Mouse (Mus musculus) heart, embryonic 16.5 days (tissue): Measurements from ENCODE around the gene Rwdd2a. TPM values are rescaled to one million over a fixed set of nuclear protein-coding genes. Genes with fewer than 3 reads are reported as not detected.

Experiments used
- ATAC-seq: fragments of 200-750 bp; cut with Nextera tagmentation; replicated peaks from 2 replicates; pipeline ENCODE4 v1.8.0; 2017; ENCODE audit warnings: moderate number of reproducible peaks; ENCODE audit not compliant: insufficient read depth, low FRiP score; ENCODE audit errors: extremely low read depth
- H3K27ac ChIP-seq: fragments of 300-500 bp; sonication (generic); 2 replicates; pipeline ENCODE4 v1.5.1; 2014; ENCODE audit warnings: mild to moderate bottlenecking, low read length, control low read depth, moderate library complexity
- H3K27me3 ChIP-seq: fragments of 300-500 bp; sonication (generic); 2 replicates; pipeline ENCODE4 v1.6.1; 2014; ENCODE audit warnings: low read length, mixed read lengths; ENCODE audit not compliant: control insufficient read depth, insufficient read depth
- H3K36me3 ChIP-seq: fragments of 300-500 bp; sonication (generic); 2 replicates; pipeline ENCODE4 v1.6.1; 2014; ENCODE audit not compliant: control insufficient read depth, insufficient read depth
- H3K4me1 ChIP-seq: fragments of 300-500 bp; sonication (generic); 2 replicates; pipeline ENCODE4 v1.6.1; 2014; ENCODE audit warnings: low read length, mixed read lengths; ENCODE audit not compliant: control insufficient read depth, insufficient read depth
- H3K4me2 ChIP-seq: fragments of 300-500 bp; sonication (generic); 2 replicates; pipeline ENCODE4 v1.6.1; 2014; ENCODE audit warnings: low read depth, mild to moderate bottlenecking, control low read depth, low read length
- H3K4me3 ChIP-seq: fragments of 300-500 bp; sonication (generic); 2 replicates; pipeline ENCODE4 v1.5.1; 2014; ENCODE audit warnings: mild to moderate bottlenecking, control low read depth, low read length
- H3K9ac ChIP-seq: fragments of 300-500 bp; sonication (generic); 2 replicates; pipeline ENCODE4 v1.6.1; 2014; ENCODE audit warnings: low read length, control low read depth
- H3K9me3 ChIP-seq: fragments of 300-500 bp; sonication (generic); replicated peaks from 2 replicates; pipeline ENCODE4 v1.6.1; 2016; ENCODE audit warnings: low read length; ENCODE audit not compliant: control insufficient read depth
- WGBS: fragments of 180-500 bp; shearing (Covaris S2); extraction: QIAGEN DNeasy Blood & Tissue Kit; methylation state at CpG from one replicate; pipeline ENCODE4 v1.1.7; 2014; 5-methylcytosine and 5-hydroxymethylcytosine counted together
- polyA plus RNA-seq: library from polyadenylated mRNA; unstranded; fragments of >200 nt; fragmentation: Nextera tagmentation; extraction: Ambion mirVana; gene quantifications from 2 replicates; pipeline ENCODE4 v1.2.1, GENCODE M21; 2015

Gene Rwdd2a
- polyA plus RNA-seq, 1 experiment from 2014 or later: 5.2 TPM

GRCm38 (mm10) chr9:86554641-86555040 is 17.1 kb upstream of the Rwdd2a start:
- no peak for ATAC-seq
- Histone ChIP-seq H3K4me1 (no peaks in the 10 kb centered on the region), H3K4me2 (no peak overlapping the region), H3K9me3 (no peaks in the 10 kb centered on the region), H3K27ac (no peak overlapping the region), H3K4me3 (no peak overlapping the region), H3K27me3 (no peaks in the 10 kb centered on the region), H3K36me3 (peaks cover 46% of the 10 kb centered on the region), H3K9ac (no peak overlapping the region)
- WGBS: 84% methylated on average over 4 of the region's 4 CpGs

GRCm38 (mm10) chr9:86560543-86560942 is 11.2 kb upstream of the Rwdd2a start:
- WGBS: 70% methylated on average over 3 of the region's 3 CpGs
- Histone ChIP-seq H3K36me3 (peaks cover 58% of the 10 kb centered on the region), H3K4me2 (no peak overlapping the region), H3K27ac (no peak overlapping the region), H3K4me1 (no peaks in the 10 kb centered on the region), H3K4me3 (no peak overlapping the region), H3K9ac (no peak overlapping the region), H3K9me3 (no peaks in the 10 kb centered on the region), H3K27me3 (no peaks in the 10 kb centered on the region)
- ATAC-seq: no peak

- Histone ChIP-seq H3K27ac (no peak overlapping the region), H3K9ac (no peak overlapping the region), H3K4me2 (no peak overlapping the region), H3K27me3 (no peaks in the 10 kb centered on the region), H3K4me1 (peaks cover 17% of the 10 kb centered on the region), H3K4me3 (no peak overlapping the region), H3K36me3 (peaks cover 23% of the 10 kb centered on the region), H3K9me3 (no peaks in the 10 kb centered on the region)
- no peak for ATAC-seq
- 66% methylated on average over 3 of the region's 3 CpGs for WGBS
Measured at GRCm38 (mm10) chr9:86569314-86569910, 2.4 kb upstream of the Rwdd2a start.

GRCm38 (mm10) chr9:86570261-86570890 is 1.4 kb upstream of the Rwdd2a start:
- 77% methylated on average over 10 of the region's 10 CpGs for WGBS

GRCm38 (mm10) chr9:86570946-86571345 is 845 bp upstream of the Rwdd2a start:
- WGBS: 11% methylated on average over 8 of the region's 8 CpGs
- Histone ChIP-seq H3K27ac (no peak overlapping the region), H3K36me3 (peaks cover 13% of the 10 kb centered on the region), H3K4me2 (peak overlapping the region; percentile 98), H3K9me3 (no peaks in the 10 kb centered on the region), H3K9ac (peak overlapping the region; percentile 89), H3K4me3 (peak overlapping the region; percentile 93), H3K4me1 (peaks cover 17% of the 10 kb centered on the region), H3K27me3 (no peaks in the 10 kb centered on the region)
- ATAC-seq: no peak

More at GRCm38 (mm10) chr9:86570261-86570890, 1.4 kb upstream of the Rwdd2a start:
- Histone ChIP-seq H3K4me1 (peaks cover 17% of the 10 kb centered on the region), H3K9ac (peak overlapping the region; percentile 89; the same call in 1 of the 2 replicates), H3K27ac (no peak overlapping the region), H3K36me3 (peaks cover 14% of the 10 kb centered on the region), H3K9me3 (no peaks in the 10 kb centered on the region), H3K27me3 (no peaks in the 10 kb centered on the region), H3K4me2 (peak overlapping the region; percentile 98), H3K4me3 (peak overlapping the region; percentile 93)
- ATAC-seq: no peak

GRCm38 (mm10) chr9:86572196-86572595 is 405 bp downstream of the Rwdd2a start:
- ATAC-seq: peak; percentile 33; the same call in 1 of the 2 replicates

GRCm38 (mm10) chr9:86572636-86573291 is 973 bp downstream of the Rwdd2a start:
- Histone ChIP-seq H3K36me3 (peaks cover 11% of the 10 kb centered on the region), H3K27ac (no peak overlapping the region), H3K4me3 (peak overlapping the region; percentile 93), H3K27me3 (no peaks in the 10 kb centered on the region), H3K9ac (peak overlapping the region; percentile 72), H3K4me1 (peaks cover 17% of the 10 kb centered on the region), H3K4me2 (peak overlapping the region; percentile 98), H3K9me3 (no peaks in the 10 kb centered on the region)
- ATAC-seq: no peak
- WGBS: 13% methylated on average over 13 of the region's 13 CpGs

More at GRCm38 (mm10) chr9:86572196-86572595, 405 bp downstream of the Rwdd2a start:
- peaks cover 11% of the 10 kb centered on the region for H3K36me3 ChIP-seq
- WGBS: under 1% methylated on average over 25 of the region's 25 CpGs
- peaks cover 17% of the 10 kb centered on the region for H3K4me1 ChIP-seq
- H3K9ac ChIP-seq: peak overlapping the region; percentile 72
- H3K4me2 ChIP-seq: peak overlapping the region; percentile 98
- no peaks in the 10 kb centered on the region for H3K9me3 ChIP-seq
- peak overlapping the region; percentile 93 for H3K4me3 ChIP-seq
- no peak overlapping the region for H3K27ac ChIP-seq
- H3K27me3 ChIP-seq: no peaks in the 10 kb centered on the region

GRCm38 (mm10) chr9:86573616-86574303 is 2.0 kb downstream of the Rwdd2a start:
- peaks cover 8% of the 10 kb centered on the region; the same call in 1 of the 2 replicates for H3K36me3 ChIP-seq
- no peak overlapping the region for H3K4me3 ChIP-seq
- no peak overlapping the region for H3K4me2 ChIP-seq
- ATAC-seq: no peak
- no peaks in the 10 kb centered on the region for H3K9me3 ChIP-seq
- no peaks in the 10 kb centered on the region for H3K27me3 ChIP-seq
- 65% methylated on average over 20 of the region's 20 CpGs for WGBS
- peaks cover 17% of the 10 kb centered on the region for H3K4me1 ChIP-seq
- H3K9ac ChIP-seq: no peak overlapping the region
- H3K27ac ChIP-seq: no peak overlapping the region; the same call in 1 of the 2 replicates
